Mouse (Mus musculus): ENCODE measurements around the gene Tfeb.

DNA sequence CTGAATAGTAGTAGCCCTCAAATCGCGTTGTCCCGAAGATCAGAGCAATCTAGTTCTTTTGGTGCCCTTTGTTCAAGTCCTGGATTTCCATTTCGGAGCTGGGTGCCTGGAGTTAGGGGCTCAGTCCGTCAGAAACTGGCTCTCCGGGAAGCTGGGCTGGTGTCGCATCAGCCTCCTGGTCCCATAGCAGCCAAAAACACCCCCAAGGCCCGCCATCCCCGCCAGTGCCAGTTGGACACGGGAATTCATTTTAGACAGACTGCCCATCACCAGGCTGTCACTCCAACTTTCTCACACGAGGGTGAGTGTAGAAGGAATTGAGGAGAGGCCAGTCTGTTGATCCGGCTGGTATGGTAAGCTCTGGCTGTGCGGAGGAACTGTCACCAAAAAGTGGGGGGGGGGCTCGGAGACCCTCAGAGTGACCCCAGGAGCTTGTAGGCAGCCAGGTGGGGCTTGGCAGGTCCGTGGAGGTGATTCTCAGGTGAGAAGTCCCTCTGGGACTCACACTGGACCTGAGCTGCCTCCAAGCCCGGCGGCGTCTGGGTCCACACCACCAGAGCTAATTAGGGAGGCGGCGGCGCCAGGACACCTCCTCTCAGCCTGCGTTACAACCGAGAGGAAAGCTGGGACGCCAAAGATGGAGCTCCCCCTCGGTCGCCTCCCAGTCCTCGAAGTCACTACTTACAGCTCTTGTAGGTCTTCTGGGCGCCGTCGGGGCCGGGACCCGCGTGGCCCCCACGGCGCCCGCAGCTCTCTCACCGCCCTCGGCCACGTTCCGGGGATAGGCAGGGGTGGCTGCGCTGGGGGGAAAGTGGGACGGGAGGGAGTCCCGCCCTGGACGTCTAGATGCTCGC lies 97.0 kb downstream of the Tfeb start:
- TF ChIP-seq CTCF (IDR thresholded peaks at IDR 0.05; ENCODE audit: insufficient read depth, low read length) (no peak), POLR2A (IDR thresholded peaks at IDR 0.05; ENCODE audit: borderline replicate concordance, extremely low read depth, low read depth, low read length) (no peak)
